Mouse (Mus musculus) bone marrow, adult 2 months (tissue): Measurements from ENCODE around the gene Dctd.

Source experiments
- CTCF ChIP-seq: fragments of 200-500 bp; IDR thresholded peaks from 2 replicates; pipeline ENCODE4 v1.5.1; 2011; ENCODE audit warnings: low read length, control low read depth; ENCODE audit not compliant: control insufficient read depth, insufficient read depth
- POLR2A ChIP-seq: fragments of 200-500 bp; IDR thresholded peaks from 2 replicates; pipeline ENCODE4 v1.6.1; 2011; ENCODE audit warnings: low read depth, mild to moderate bottlenecking, control low read depth, low read length, borderline replicate concordance; ENCODE audit not compliant: control insufficient read depth

DNA sequence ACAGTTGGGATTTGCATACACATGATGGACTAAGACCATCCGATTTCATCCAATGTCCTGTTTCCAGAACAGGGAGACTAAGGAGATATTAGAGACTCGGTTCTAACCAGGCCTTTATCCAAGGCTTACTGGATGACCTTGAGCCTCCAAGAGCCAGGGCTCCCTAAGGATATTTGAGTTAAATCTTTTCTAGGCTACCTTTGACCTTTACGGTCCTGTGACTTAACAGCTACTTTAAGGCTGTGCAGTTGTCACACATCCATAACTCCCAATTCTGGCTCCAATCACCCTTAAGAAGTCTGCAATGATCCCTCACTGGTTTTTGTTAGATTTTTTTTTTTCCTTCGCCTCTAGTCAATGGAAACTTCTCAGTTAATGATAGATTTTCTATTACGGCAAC lies 45.3 kb upstream of the Dctd start:
- TF ChIP-seq POLR2A, result no peak
- no peak for TF ChIP-seq CTCF
